Mouse (Mus musculus) CH12.LX (cell line): ENCODE measurements around the gene Phf5a.

Source experiments
- BHLHE40 ChIP-seq: IDR thresholded peaks from 2 replicates; pipeline ENCODE4 v1.6.1; 2011; ENCODE audit warnings: mild to moderate bottlenecking, low read depth, low read length, improper control_type of control experiment
- CHD2 ChIP-seq: IDR thresholded peaks from 2 replicates; pipeline ENCODE4 v1.6.1; 2011; ENCODE audit warnings: low read length, improper control_type of control experiment
- CTCF ChIP-seq, 2 experiments: IDR thresholded peaks in 1 of 2; conservative IDR thresholded peaks in 1 of 2; 2 replicates each; pipeline ENCODE4 v1.5.1; 2011 to 2012; ENCODE audit warnings: low read depth in 2 of 2, low read length in 2 of 2, improper control_type of control experiment in 1 of 2, inconsistent platforms in 1 of 2, mild to moderate bottlenecking in 1 of 2, moderate library complexity in 1 of 2
- ELF1 ChIP-seq: IDR thresholded peaks from 2 replicates; pipeline ENCODE4 v1.6.1; 2014; ENCODE audit warnings: low read depth, mild to moderate bottlenecking, inconsistent platforms, low read length, improper control_type of control experiment
- EP300 ChIP-seq: IDR thresholded peaks from 2 replicates; pipeline ENCODE4 v1.6.1; 2011; ENCODE audit warnings: low read length, improper control_type of control experiment
- ETS1 ChIP-seq: conservative IDR thresholded peaks from 2 replicates; pipeline ENCODE4 v1.6.1; 2012; ENCODE audit warnings: low read depth, mild to moderate bottlenecking, inconsistent platforms, low read length, improper control_type of control experiment, moderate library complexity
- IRF4 ChIP-seq: IDR thresholded peaks from 2 replicates; pipeline ENCODE4 v1.6.1; 2014; ENCODE audit warnings: low read depth, mild to moderate bottlenecking, inconsistent platforms, low read length, improper control_type of control experiment
- NELFE ChIP-seq: IDR thresholded peaks from 2 replicates; pipeline ENCODE4 v1.6.1; 2011; ENCODE audit warnings: low read depth, low read length, improper control_type of control experiment
- POLR2A ChIP-seq: IDR thresholded peaks from 2 replicates; pipeline ENCODE4 v1.6.1; 2011; ENCODE audit warnings: low read depth, mild to moderate bottlenecking, improper control_type of control experiment, low read length
- POLR2AphosphoS2 ChIP-seq: IDR thresholded peaks from 2 replicates; pipeline ENCODE4 v1.6.1; 2011; ENCODE audit warnings: low read depth, low read length, improper control_type of control experiment
- USF2 ChIP-seq: conservative IDR thresholded peaks from 2 replicates; pipeline ENCODE4 v1.6.1; 2011; ENCODE audit warnings: low read depth, low read length, improper control_type of control experiment
- ZKSCAN1 ChIP-seq: IDR thresholded peaks from 2 replicates; pipeline ENCODE4 v1.6.1; 2012; ENCODE audit warnings: low read depth, inconsistent platforms, low read length, improper control_type of control experiment, borderline replicate concordance

DNA sequence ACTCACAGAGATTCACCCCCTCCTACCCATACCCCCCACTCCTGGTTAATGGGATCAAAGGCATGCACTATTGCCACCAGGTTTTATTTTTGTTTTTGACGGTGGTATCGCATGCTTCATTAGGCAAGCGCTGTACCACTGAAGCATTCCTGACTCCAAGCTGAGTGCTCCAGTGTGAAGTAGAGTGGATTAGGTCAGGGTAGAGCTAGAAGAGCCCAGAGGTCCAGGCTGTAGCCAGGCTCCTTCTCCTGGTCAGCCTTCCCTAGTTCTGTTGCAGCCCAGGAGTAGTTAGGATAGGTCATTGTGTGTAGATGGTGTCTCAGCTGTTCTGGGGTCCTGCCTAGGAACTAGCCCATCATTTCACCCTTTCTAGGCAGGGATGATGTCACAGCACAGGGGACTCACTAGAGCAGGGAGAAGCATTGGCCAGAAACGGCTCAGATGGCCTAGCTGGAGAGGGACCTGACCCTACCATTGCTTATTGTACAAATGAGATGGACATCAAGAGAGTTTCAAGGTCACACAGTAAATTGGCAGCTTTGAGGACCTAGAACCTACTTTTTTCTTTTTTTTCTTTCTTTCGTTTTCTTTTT is 26.6 kb downstream of the Phf5a start:
- TF ChIP-seq CHD2 (no peak), EP300 (no peak), ZKSCAN1 (no peak), CTCF (conservative IDR thresholded peaks at IDR 0.05 in 1 of 2, IDR thresholded peaks at IDR 0.05 in 1 of 2; ENCODE audit: low read depth in 2 of 2, low read length in 2 of 2) (no peak), POLR2AphosphoS2 (no peak), POLR2A (no peak), BHLHE40 (no peak), ELF1 (no peak), USF2 (no peak), NELFE (no peak), ETS1 (no peak), IRF4 (no peak)
